Mouse (Mus musculus) stomach, postnatal 0 days (tissue): ENCODE data around the gene Pld6. TPM values are rescaled to one million over a fixed set of nuclear protein-coding genes. Genes with fewer than 3 reads are reported as not detected.

ENCODE experiments used
- ATAC-seq: fragments of 200-750 bp; cut with Nextera tagmentation; 2 replicates; pipeline ENCODE4 v1.8.0; 2017; ENCODE audit not compliant: low FRiP score, low TSS enrichment
- DNase-seq: peaks from one replicate; pipeline ENCODE4 v3.0.0-alpha.2; 2016; ENCODE audit warnings: low spot score
- H3K27ac ChIP-seq: fragments of 300-500 bp; sonication (generic); replicated peaks from 2 replicates; pipeline ENCODE4 v1.5.1; 2014; ENCODE audit warnings: mild to moderate bottlenecking, control low read depth
- H3K27me3 ChIP-seq: fragments of 300-500 bp; sonication (generic); 2 replicates; pipeline ENCODE4 v1.6.1; 2014; ENCODE audit warnings: low read length; ENCODE audit not compliant: control insufficient read depth, insufficient read depth
- H3K36me3 ChIP-seq: fragments of 300-500 bp; sonication (generic); 2 replicates; pipeline ENCODE4 v1.6.1; 2014; ENCODE audit warnings: low read length, mixed read lengths; ENCODE audit not compliant: control insufficient read depth, insufficient read depth
- H3K4me1 ChIP-seq: fragments of 300-500 bp; sonication (generic); replicated peaks from 2 replicates; pipeline ENCODE4 v1.6.1; 2014; ENCODE audit warnings: antibody characterized with exemption; ENCODE audit not compliant: control insufficient read depth, insufficient read depth
- H3K4me2 ChIP-seq: fragments of 300-500 bp; sonication (generic); replicated peaks from 2 replicates; pipeline ENCODE4 v1.6.1; 2014; ENCODE audit warnings: low read depth, mild to moderate bottlenecking, control low read depth, moderate library complexity
- H3K4me3 ChIP-seq: fragments of 300-500 bp; sonication (generic); 2 replicates; pipeline ENCODE4 v1.5.1; 2014; ENCODE audit warnings: low read depth, low read length, control low read depth
- H3K9ac ChIP-seq: fragments of 300-500 bp; sonication (generic); 2 replicates; pipeline ENCODE4 v1.6.1; 2014; ENCODE audit warnings: mild to moderate bottlenecking, low read length, control low read depth, mixed read lengths
- H3K9me3 ChIP-seq: fragments of 300-500 bp; sonication (generic); 2 replicates; pipeline ENCODE4 v1.6.1; 2016; ENCODE audit warnings: low read length; ENCODE audit not compliant: control insufficient read depth
- CTCF ChIP-seq: IDR thresholded peaks from 2 replicates; pipeline ENCODE4 v1.5.1; 2016; ENCODE audit warnings: antibody characterized with exemption, low read depth, mild to moderate bottlenecking, moderate library complexity
- EP300 ChIP-seq: optimal IDR thresholded peaks from 2 replicates; pipeline ENCODE3; 2016; ENCODE audit warnings: antibody characterized with exemption
- WGBS: fragments of 180-500 bp; shearing (Covaris S2); extraction: QIAGEN DNeasy Blood & Tissue Kit; methylation state at CpG from one replicate; pipeline ENCODE4 v1.1.7; 2014; 5-methylcytosine and 5-hydroxymethylcytosine counted together
- polyA plus RNA-seq: library from polyadenylated mRNA; unstranded; fragments of >200 nt; fragmentation: Nextera tagmentation; extraction: Ambion mirVana; gene quantifications from 2 replicates; pipeline ENCODE4 v1.2.1, GENCODE M21; 2015

The Pld6 gene
- polyA plus RNA-seq, 1 experiment from 2014 or later, result 5.9 TPM

DNA sequence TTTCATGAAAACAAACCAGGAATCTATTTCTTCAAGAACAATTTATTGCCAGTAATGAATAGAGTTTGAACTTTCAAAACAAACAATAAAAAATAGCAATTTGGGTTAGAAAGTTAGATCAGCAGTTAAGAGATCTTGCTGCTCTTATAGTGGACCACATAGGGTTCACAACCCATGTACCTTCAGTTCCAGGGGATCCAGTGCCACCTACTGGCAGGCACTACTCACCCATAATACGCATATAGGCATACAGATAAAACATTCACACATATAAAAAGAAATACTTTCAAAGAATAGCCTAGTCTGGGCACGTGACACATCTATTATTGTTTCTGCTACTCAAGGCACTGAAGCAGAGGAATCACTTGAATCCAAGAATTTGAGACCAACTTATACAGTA, 40.8 kb downstream of the Pld6 start:
- 0 out of 2 replicates have a peak, but pooled peaks have one; percentile 49 for ATAC-seq
- Histone ChIP-seq H3K9me3 (no peaks in the 10 kb centered on the region), H3K4me1 (no peaks in the 10 kb centered on the region), H3K4me2 (no peak overlapping the region), H3K27me3 (no peaks in the 10 kb centered on the region), H3K36me3 (peaks cover 44% of the 10 kb centered on the region), H3K9ac (no peak overlapping the region), H3K4me3 (no peak overlapping the region), H3K27ac (no peak overlapping the region)
- 77% methylated on average over 2 of the region's 2 CpGs for WGBS
- TF ChIP-seq CTCF (peak; percentile 89), EP300 (no peak)
- peak; percentile 66 for DNase-seq

DNA sequence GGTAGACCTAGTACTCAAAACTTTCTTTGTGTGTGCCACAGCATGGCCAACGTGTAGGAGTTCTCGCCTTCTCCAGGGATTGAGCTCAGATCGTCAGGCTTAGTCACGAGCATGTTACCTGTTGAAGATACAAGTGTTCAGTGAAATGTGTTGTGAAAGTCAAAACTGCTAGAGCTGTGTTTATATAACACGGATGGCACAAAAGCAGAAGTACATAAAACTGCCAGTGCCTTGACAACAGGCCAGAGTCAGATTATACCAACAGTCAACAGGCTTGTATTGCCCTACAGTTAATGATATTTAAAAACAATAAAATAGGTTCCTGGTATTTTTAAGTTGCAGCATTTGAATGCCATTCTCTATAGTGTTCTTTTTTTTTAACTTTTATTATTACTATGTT, 41.6 kb downstream of the Pld6 start:
- DNase-seq (no peak), ATAC-seq (no peak)
- 81% methylated on average over 5 of the region's 5 CpGs for WGBS
- no peak for TF ChIP-seq CTCF
- TF ChIP-seq EP300, result no peak
- Histone ChIP-seq H3K9ac (no peak overlapping the region), H3K27me3 (no peaks in the 10 kb centered on the region), H3K4me1 (no peaks in the 10 kb centered on the region), H3K9me3 (no peaks in the 10 kb centered on the region), H3K4me3 (no peak overlapping the region), H3K27ac (no peak overlapping the region), H3K4me2 (no peak overlapping the region), H3K36me3 (peaks cover 46% of the 10 kb centered on the region)

- Histone ChIP-seq H3K4me1 (no peaks in the 10 kb centered on the region), H3K9me3 (no peaks in the 10 kb centered on the region), H3K36me3 (peaks cover 36% of the 10 kb centered on the region), H3K27ac (no peak overlapping the region; the same call in none of the 2 replicates), H3K9ac (no peak overlapping the region), H3K4me2 (no peak overlapping the region), H3K27me3 (no peaks in the 10 kb centered on the region), H3K4me3 (no peak overlapping the region)
- 87% methylated on average over 4 of the region's 4 CpGs for WGBS
- ATAC-seq (no peak), DNase-seq (no peak)
- no peak for TF ChIP-seq CTCF
- no peak for TF ChIP-seq EP300
These were observed 43.1 kb downstream of the Pld6 start for GRCm38 (mm10) chr11:59744374-59744773.

GRCm38 (mm10) chr11:59743712-59744111, 43.7 kb downstream of the Pld6 start:
- Histone ChIP-seq H3K36me3 (peaks cover 40% of the 10 kb centered on the region), H3K27me3 (no peaks in the 10 kb centered on the region), H3K4me3 (no peak overlapping the region), H3K4me1 (no peaks in the 10 kb centered on the region), H3K4me2 (no peak overlapping the region), H3K9ac (no peak overlapping the region), H3K9me3 (no peaks in the 10 kb centered on the region), H3K27ac (no peak overlapping the region)
- no peak for TF ChIP-seq EP300
- WGBS, result 82% methylated on average over 1 of the region's 1 CpGs
- DNase-seq, result no peak
- no peak for ATAC-seq

DNA sequence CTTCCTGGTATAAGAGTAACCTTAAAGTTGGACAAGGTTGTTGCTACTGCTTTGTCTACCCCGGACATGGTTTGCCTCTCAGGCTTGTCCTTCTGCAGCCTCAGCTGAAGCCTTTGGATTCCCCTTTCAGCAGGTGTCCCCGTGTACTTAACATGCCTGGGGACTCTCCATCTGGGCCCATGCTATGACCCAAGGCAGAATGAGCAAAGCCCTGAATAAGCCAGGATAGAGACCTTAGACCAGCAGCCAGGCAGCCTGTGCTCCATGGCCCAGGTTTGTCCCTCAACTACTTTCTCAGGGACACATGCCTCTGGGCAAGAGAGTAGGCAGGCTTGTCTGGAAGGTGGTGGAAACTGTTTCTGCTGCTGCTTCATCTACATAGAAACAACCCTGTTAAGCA, 44.1 kb downstream of the Pld6 start:
- Histone ChIP-seq H3K36me3 (peaks cover 44% of the 10 kb centered on the region), H3K27ac (no peak overlapping the region), H3K9me3 (no peaks in the 10 kb centered on the region), H3K4me3 (no peak overlapping the region), H3K4me2 (no peak overlapping the region), H3K9ac (no peak overlapping the region), H3K27me3 (no peaks in the 10 kb centered on the region), H3K4me1 (no peaks in the 10 kb centered on the region)
- TF ChIP-seq EP300 (no peak), CTCF (no peak)
- DNase-seq, result no peak
- no peak for ATAC-seq
- WGBS, result 83% methylated on average over 2 of the region's 2 CpGs

- DNase-seq (no peak), ATAC-seq (no peak)
- TF ChIP-seq EP300, result no peak
- TF ChIP-seq CTCF, result no peak
- Histone ChIP-seq H3K4me3 (no peak overlapping the region), H3K4me1 (no peaks in the 10 kb centered on the region), H3K36me3 (peaks cover 55% of the 10 kb centered on the region), H3K27me3 (no peaks in the 10 kb centered on the region), H3K9me3 (no peaks in the 10 kb centered on the region), H3K9ac (no peak overlapping the region), H3K4me2 (no peak overlapping the region), H3K27ac (no peak overlapping the region)
- 96% methylated on average over 5 of the region's 5 CpGs for WGBS
These were observed 45.5 kb downstream of the Pld6 start for GRCm38 (mm10) chr11:59741915-59742314.
